Mouse (Mus musculus) kidney, postnatal 0 days (tissue): Measurements from ENCODE around the gene Cycs. TPM values are rescaled to one million over a fixed set of nuclear protein-coding genes. Genes with fewer than 3 reads are reported as not detected.

Experiments
- ATAC-seq: fragments of 200-750 bp; cut with Nextera tagmentation; replicated peaks from 2 replicates; pipeline ENCODE4 v1.8.0; 2017; ENCODE audit warnings: low read depth, moderate number of reproducible peaks, moderate TSS enrichment, moderate library complexity; ENCODE audit not compliant: low FRiP score
- DNase-seq: peaks from one replicate; pipeline ENCODE4 v3.0.0-alpha.2; 2016; ENCODE audit warnings: low spot score
- H3K27ac ChIP-seq: fragments of 300-500 bp; sonication (generic); 2 replicates; pipeline ENCODE4 v1.5.1; 2014; ENCODE audit warnings: mild to moderate bottlenecking
- H3K27me3 ChIP-seq: fragments of 300-500 bp; sonication (generic); 2 replicates; pipeline ENCODE4 v1.6.1; 2014; ENCODE audit warnings: low read length, mixed read lengths; ENCODE audit not compliant: insufficient read depth
- H3K36me3 ChIP-seq: fragments of 300-500 bp; sonication (generic); 2 replicates; pipeline ENCODE4 v1.6.1; 2014; ENCODE audit warnings: low read length, mixed read lengths; ENCODE audit not compliant: insufficient read depth
- H3K4me1 ChIP-seq: fragments of 300-500 bp; sonication (generic); replicated peaks from 2 replicates; pipeline ENCODE4 v1.6.1; 2014; ENCODE audit warnings: antibody characterized with exemption, low read length, mixed read lengths; ENCODE audit not compliant: insufficient read depth
- H3K4me2 ChIP-seq: fragments of 300-500 bp; sonication (generic); 2 replicates; pipeline ENCODE4 v1.6.1; 2014; ENCODE audit warnings: mild to moderate bottlenecking, low read length, moderate library complexity, mixed read lengths
- H3K4me3 ChIP-seq: fragments of 300-500 bp; sonication (generic); replicated peaks from 2 replicates; pipeline ENCODE4 v1.5.1; 2014; ENCODE audit warnings: low read depth, low read length
- H3K9ac ChIP-seq: fragments of 300-500 bp; sonication (generic); 2 replicates; pipeline ENCODE4 v1.6.1; 2014; ENCODE audit warnings: low read depth, low read length
- H3K9me3 ChIP-seq: fragments of 300-500 bp; sonication (generic); replicated peaks from 2 replicates; pipeline ENCODE4 v1.6.1; 2016; ENCODE audit warnings: low read length, inconsistent platforms, mixed read lengths
- CTCF ChIP-seq: IDR thresholded peaks from 2 replicates; pipeline ENCODE4 v1.5.1; 2016; ENCODE audit warnings: antibody characterized with exemption, low read depth, mild to moderate bottlenecking, moderate library complexity
- WGBS: fragments of 180-500 bp; shearing (Covaris S2); extraction: QIAGEN DNeasy Blood & Tissue Kit; methylation state at CpG from one replicate; pipeline ENCODE4 v1.1.7; 2014; 5-methylcytosine and 5-hydroxymethylcytosine counted together
- polyA plus RNA-seq: library from polyadenylated mRNA; unstranded; fragments of >200 nt; fragmentation: Nextera tagmentation; extraction: Ambion mirVana; gene quantifications from 2 replicates; pipeline ENCODE4 v1.2.1, GENCODE M21; 2015

Cycs gene
- 122 and 134 TPM in 2 replicates for polyA plus RNA-seq

DNA sequence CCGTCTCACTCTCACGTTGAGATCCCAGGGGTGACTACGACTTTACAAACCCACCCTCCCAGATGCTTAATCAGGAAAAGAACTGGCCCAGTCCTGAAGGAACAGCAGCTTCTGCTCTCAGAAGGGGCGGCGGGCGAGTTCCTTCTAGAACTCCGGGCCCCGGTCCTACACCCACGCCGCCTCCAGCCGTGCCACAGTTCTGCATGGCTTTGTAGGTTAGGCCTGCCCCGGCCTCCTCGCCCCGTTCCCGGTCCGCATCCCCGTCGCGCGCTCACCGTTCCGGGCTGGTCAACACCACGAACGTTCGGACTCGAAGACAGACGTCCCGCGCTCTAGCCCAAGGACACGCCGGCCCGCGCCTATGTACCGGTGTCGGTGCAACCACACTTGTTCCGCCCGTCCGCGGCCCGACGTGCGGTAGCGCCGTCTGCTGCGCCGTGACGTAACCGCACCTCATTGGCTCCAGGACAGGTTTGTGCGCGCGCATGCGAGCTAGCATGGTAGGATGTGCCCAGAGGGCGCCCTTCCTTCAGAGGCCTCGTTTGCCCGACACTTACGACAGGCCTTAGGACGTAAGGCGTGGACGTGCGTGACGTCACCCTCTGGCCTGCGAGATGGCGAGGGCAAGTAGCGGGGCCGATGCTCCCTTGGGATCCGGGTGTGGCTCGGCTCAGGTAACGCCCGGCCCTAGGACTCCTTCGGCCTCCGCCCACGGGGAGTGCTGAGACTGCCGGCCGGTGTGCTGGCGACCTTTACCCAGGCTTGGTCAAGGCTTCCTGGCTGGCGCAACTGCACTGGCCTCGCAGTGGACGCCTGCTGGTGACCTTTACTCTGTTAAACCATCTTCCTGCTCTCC lies at the start of gene Cycs:
Gene Cycs (minus strand): TSS at position 398 of the 856 bp plus-strand sequence.
- ATAC-seq = peak; percentile 98
- H3K36me3 ChIP-seq = 0 out of 2 replicates have a peak, but pooled peaks cover 5% of the 10 kb centered on the region
- H3K9me3 ChIP-seq = no peaks in the 10 kb centered on the region
- peak; percentile 62 for TF ChIP-seq CTCF
- H3K4me1 ChIP-seq = peaks cover 3% of the 10 kb centered on the region; the same call in 1 of the 2 replicates
- peak within 1 kb of the TSS; percentile 67 for H3K4me2 ChIP-seq
- peak within 1 kb of the TSS; percentile 80 for H3K9ac ChIP-seq
- no peaks in the 10 kb centered on the region for H3K27me3 ChIP-seq
- H3K27ac ChIP-seq = peak within 1 kb of the TSS; percentile 87
- peak within 1 kb of the TSS; percentile 62 for H3K4me3 ChIP-seq
- peak; percentile 99 for DNase-seq
- under 1% methylated on average over 78 of the region's 78 CpGs for WGBS

DNA sequence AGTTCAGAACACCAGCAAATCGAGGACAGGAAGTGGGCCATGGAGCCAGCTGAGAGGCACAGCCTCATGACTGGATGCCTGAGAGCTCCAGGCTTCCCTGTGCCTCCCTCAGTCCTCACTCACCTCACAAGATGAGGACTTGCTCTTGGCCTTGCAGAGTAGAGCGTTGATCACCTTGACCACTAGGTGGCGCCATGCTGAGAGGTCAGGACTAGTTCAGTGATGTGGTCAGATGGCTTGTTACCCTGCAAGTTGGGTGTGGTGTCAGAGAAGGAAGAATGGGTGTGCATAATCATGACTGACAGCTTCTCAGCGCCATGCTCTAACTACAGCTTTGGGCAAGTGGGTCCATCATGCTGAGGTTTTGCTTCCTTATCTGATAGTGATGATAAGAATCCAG lies 35.3 kb upstream of the Cycs start:
- TF ChIP-seq CTCF = peak; percentile 76
- Histone ChIP-seq H3K36me3 (no peaks in the 10 kb centered on the region), H3K9me3 (no peaks in the 10 kb centered on the region), H3K27me3 (no peaks in the 10 kb centered on the region), H3K4me1 (no peaks in the 10 kb centered on the region), H3K9ac (no peak overlapping the region), H3K4me2 (no peak overlapping the region), H3K27ac (no peak overlapping the region), H3K4me3 (no peak overlapping the region)
- WGBS = 44% methylated on average over 4 of the region's 4 CpGs
- ATAC-seq (no peak), DNase-seq (peak; percentile 43)

DNA sequence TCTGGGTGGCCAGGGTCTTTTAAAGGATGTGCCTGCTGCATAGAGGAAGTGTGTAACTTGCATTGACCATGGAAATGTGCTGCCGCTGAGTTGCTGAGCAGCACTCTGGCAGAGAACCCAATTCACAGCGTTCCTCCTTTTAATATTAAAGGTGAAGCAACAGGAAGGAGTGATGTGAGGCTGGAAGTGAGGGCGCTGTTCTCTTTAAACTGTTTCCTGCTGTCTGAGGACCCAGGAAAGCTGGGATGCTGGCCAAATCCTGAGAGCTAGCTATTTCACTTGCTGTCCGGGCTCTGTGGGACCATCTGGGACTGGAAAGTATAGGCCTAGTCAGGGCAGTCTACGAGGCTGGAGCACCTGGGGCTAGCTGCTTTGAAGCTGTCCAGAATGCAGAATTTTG lies 32.2 kb upstream of the Cycs start:
- H3K36me3 ChIP-seq = no peaks in the 10 kb centered on the region
- H3K27ac ChIP-seq = no peak overlapping the region
- peak; percentile 5; the same call in 1 of the 2 replicates for TF ChIP-seq CTCF
- H3K9ac ChIP-seq = no peak overlapping the region
- H3K9me3 ChIP-seq = no peaks in the 10 kb centered on the region
- no peak overlapping the region for H3K4me2 ChIP-seq
- no peak overlapping the region for H3K4me3 ChIP-seq
- no peaks in the 10 kb centered on the region for H3K27me3 ChIP-seq
- DNase-seq (peak; percentile 77), ATAC-seq (no peak)
- H3K4me1 ChIP-seq = peaks cover 6% of the 10 kb centered on the region; the same call in 1 of the 2 replicates
- 41% methylated on average over 5 of the region's 5 CpGs for WGBS

DNA sequence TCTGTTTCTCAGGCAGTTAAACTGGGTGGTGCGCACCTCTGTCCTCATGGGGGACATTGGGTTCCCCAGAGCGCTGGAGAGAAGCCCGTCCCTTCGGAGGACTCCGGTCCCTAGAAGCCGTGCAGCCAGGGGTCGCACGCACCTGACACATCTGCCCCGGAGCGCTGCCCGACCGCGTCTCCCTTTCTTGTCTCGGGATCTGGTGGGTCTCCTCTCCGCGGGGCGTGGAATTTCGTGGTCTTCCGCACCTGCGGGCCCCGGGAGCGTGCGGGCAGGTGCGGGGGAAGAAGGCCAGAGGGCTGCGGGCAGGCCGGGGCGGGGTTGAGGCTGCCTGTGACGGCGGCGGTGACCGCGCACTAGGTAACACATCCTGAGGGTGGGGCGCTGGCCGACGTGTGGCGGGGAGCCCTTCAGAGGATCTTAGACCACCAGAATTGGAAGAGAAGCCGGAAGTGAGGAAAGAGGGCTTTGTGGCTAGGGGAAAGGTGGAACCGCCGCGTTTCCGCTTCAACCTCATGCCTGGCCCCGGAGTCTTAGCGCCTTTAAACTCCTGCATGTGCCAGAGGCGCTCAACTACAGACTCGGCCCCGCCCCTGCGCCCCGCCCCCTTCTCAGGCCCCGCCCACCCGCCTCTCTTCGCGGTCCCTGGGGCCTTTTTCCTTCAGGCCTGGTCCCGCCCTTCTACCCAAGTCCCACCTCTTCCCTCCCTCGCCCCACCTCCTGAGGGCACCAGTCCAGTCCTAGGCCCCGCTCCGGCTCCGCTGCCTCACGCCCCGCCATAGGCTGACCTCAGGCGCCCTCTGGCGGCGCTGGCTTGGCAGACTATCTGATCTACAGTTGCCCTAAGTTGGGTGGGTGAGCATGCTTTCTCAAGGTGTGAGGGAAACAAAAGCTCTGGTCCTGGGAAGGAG lies 30.2 kb upstream of the Cycs start, which contains the start of gene 4921507P07Rik:
Gene 4921507P07Rik (minus strand): TSS at position 332 of the 911 bp plus-strand sequence.
- Histone ChIP-seq H3K27ac (peak within 1 kb of the TSS; percentile 51; the same call in 1 of the 2 replicates), H3K9me3 (no peaks in the 10 kb centered on the region), H3K4me3 (peak within 1 kb of the TSS; percentile 55), H3K36me3 (no peaks in the 10 kb centered on the region), H3K4me1 (peaks cover 6% of the 10 kb centered on the region; the same call in 1 of the 2 replicates), H3K9ac (peak within 1 kb of the TSS; percentile 71), H3K4me2 (peak within 1 kb of the TSS; percentile 97), H3K27me3 (no peaks in the 10 kb centered on the region)
- ATAC-seq = peak; percentile 98
- TF ChIP-seq CTCF = peak; percentile 94
- under 1% methylated on average over 60 of the region's 62 CpGs for WGBS
- DNase-seq = peak; percentile 98

DNA sequence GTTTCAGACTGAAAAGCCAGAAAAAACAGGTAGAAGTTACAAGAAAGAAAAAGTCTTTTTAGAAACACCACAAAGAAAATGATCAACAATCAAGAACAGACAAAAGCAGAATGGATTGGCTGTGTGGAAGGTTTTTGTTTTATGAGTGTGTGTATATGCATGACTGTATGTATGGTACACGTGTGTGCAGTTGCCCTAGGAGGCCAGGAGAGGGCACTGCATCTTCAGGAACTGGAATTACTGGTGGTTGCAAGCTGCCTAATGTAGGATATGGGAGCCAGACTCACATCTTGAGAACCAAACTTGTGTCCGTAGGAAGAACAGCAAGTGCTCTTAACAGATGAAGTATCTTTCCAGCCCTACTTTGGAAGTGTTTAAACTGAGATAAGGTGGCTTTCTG lies 28.0 kb upstream of the Cycs start:
- Histone ChIP-seq H3K4me3 (no peak overlapping the region), H3K27ac (no peak overlapping the region), H3K9ac (no peak overlapping the region), H3K27me3 (no peaks in the 10 kb centered on the region), H3K9me3 (no peaks in the 10 kb centered on the region), H3K36me3 (no peaks in the 10 kb centered on the region), H3K4me2 (no peak overlapping the region), H3K4me1 (peaks cover 6% of the 10 kb centered on the region; the same call in 1 of the 2 replicates)
- WGBS = 87% methylated on average over 2 of the region's 2 CpGs
- TF ChIP-seq CTCF = peak; percentile 37; the same call in 1 of the 2 replicates
- DNase-seq (no peak), ATAC-seq (no peak)

DNA sequence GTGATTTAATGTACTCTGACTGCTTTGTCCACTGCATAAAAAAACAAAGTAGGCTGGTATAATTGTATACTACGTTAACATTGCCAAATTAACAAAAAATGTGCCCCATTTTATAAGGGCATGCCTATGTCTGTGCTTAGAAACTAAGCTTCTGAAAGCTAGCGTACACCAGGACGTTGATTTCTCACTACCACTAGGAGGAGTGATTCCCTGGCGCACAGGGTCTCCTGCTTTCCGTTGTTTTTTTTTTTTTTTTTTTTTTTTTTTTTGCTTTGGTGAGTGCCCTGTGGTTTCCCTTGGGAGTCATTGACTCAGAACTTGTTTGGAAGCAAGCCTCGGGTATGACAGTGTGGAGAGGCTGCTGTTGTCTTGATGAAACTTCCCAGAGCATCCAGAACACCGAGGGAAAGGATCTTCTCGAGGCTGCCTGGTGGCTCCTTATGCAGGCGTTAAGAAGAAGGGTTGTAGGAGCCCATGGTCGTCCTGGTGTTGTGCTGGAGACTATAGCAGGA lies 27.1 kb upstream of the Cycs start:
- H3K4me3 ChIP-seq = no peak overlapping the region
- TF ChIP-seq CTCF = peak; percentile 48; the same call in 1 of the 2 replicates
- peaks cover 6% of the 10 kb centered on the region; the same call in 1 of the 2 replicates for H3K4me1 ChIP-seq
- no peak overlapping the region for H3K9ac ChIP-seq
- H3K4me2 ChIP-seq = no peak overlapping the region
- ATAC-seq = no peak
- no peaks in the 10 kb centered on the region for H3K36me3 ChIP-seq
- H3K27me3 ChIP-seq = no peaks in the 10 kb centered on the region
- no peaks in the 10 kb centered on the region for H3K9me3 ChIP-seq
- DNase-seq = no peak
- no peak overlapping the region for H3K27ac ChIP-seq
- 72% methylated on average over 10 of the region's 10 CpGs for WGBS
